ENCODE assay signal across 9 mouse cellular contexts in genomic region chr13:13867922-13868321, GRCm38 (mm10).
DNase-seq lines count a peak whose midpoint lies in the region; TF ChIP-seq lines count a peak whose summit lies in the region.
"Had no signal": no experiment of that assay in that cellular context is flagged by ENCODE, and none has a peak within 500 bp of the region (broad histone marks: within the 10 kb centered on the region; RNA-seq: fewer than 3 reads in every experiment).

No protein-coding gene starts in this region.

- 29% methylated on average over 3 of the region's 3 CpGs for WGBS in limb, embryonic 10.5 days

- H3K4me1 ChIP-seq in embryonic fibroblast, embryonic 13.5 days (ENCODE audit: control insufficient read depth, insufficient read depth, low read length) = no peaks in the 10 kb centered on the region
- H3K4me1 ChIP-seq in limb, embryonic 10.5 days = no peaks in the 10 kb centered on the region
- H3K4me1 ChIP-seq: embryonic facial prominence, embryonic 13.5 days had no signal

- H3K36me3 ChIP-seq in limb, embryonic 10.5 days = no peaks in the 10 kb centered on the region
- H3K36me3 ChIP-seq: embryonic facial prominence, embryonic 13.5 days had no signal

- TF ChIP-seq CTCF in embryonic fibroblast, embryonic 13.5 days (IDR thresholded peaks at IDR 0.05; ENCODE audit: borderline replicate concordance, insufficient read depth, low read length) = peak; percentile 44; the same call in 1 of the 2 replicates

- DNase-seq in layer of hippocampus, postnatal 10 days (ENCODE audit: low spot score in 2 of 2) = peak; percentile 29 to 59
- no peak for DNase-seq in layer of hippocampus, adult 9-11 months
- DNase-seq in Muller cell, postnatal 12 days (ENCODE audit: inconsistent ontology term) = peak; percentile 19
- DNase-seq in limb, embryonic 10.5 days (ENCODE audit: low spot score) = peak; percentile 54
- peak; percentile 70 for DNase-seq in retina, postnatal 1 day
- DNase-seq in urinary bladder, postnatal 10 days (ENCODE audit: low spot score) = no peak
- DNase-seq in layer of hippocampus, adult 11-12 months (ENCODE audit: low spot score) = no peak

- no peak overlapping the region for H3K27ac ChIP-seq in embryonic fibroblast, embryonic 13.5 days (ENCODE audit: insufficient read depth, low read length)
- no peak overlapping the region for H3K27ac ChIP-seq in limb, embryonic 10.5 days
- H3K27ac ChIP-seq: embryonic facial prominence, embryonic 13.5 days had no signal

- TF ChIP-seq POLR2A in embryonic fibroblast, embryonic 13.5 days (IDR thresholded peaks at IDR 0.05; ENCODE audit: low read depth, low read length) = no peak

- no peaks in the 10 kb centered on the region for H3K27me3 ChIP-seq in limb, embryonic 10.5 days (ENCODE audit: low read depth, poor library complexity, severe bottlenecking)
- H3K27me3 ChIP-seq: embryonic facial prominence, embryonic 13.5 days had no signal

- H3K9me3 ChIP-seq in limb, embryonic 10.5 days (replicated peaks) = no peaks in the 10 kb centered on the region
- H3K9me3 ChIP-seq: embryonic facial prominence, embryonic 13.5 days had no signal

- no peak overlapping the region for H3K4me3 ChIP-seq in embryonic fibroblast, embryonic 13.5 days (ENCODE audit: insufficient read depth, low read length)
- no peak overlapping the region for H3K4me3 ChIP-seq in limb, embryonic 10.5 days
- H3K4me3 ChIP-seq: embryonic facial prominence, embryonic 13.5 days had no signal

Comparison
In these comparisons a context has a peak if more than half of its experiments do, and no peak if none do; other contexts are left out.
1. DNase-seq: peak in layer of hippocampus, postnatal 10 days (2 of 2), Muller cell, postnatal 12 days (single experiment), limb, embryonic 10.5 days (single experiment) and retina, postnatal 1 day (single experiment); none in layer of hippocampus, adult 9-11 months (single experiment), urinary bladder, postnatal 10 days (single experiment) and layer of hippocampus, adult 11-12 months (single experiment).